Mouse (Mus musculus): Measurements from ENCODE around the gene C2cd4c. TPM values are rescaled to one million over a fixed set of nuclear protein-coding genes. Genes with fewer than 3 reads are reported as not detected.

The C2cd4c gene
- polyA plus RNA-seq, 1 experiment from 2014 or later: 0.46 TPM

- no peaks in the 10 kb centered on the region for H3K4me1 ChIP-seq (ENCODE audit: control insufficient read depth, insufficient read depth, low read length)
- DNase-seq (ENCODE audit: low spot score) (no peak), ATAC-seq (no peak)
- no peak overlapping the region for H3K9ac ChIP-seq (ENCODE audit: low read length)
- H3K27ac ChIP-seq (ENCODE audit: low read depth, low read length): no peak overlapping the region
- H3K27me3 ChIP-seq (replicated peaks; ENCODE audit: control insufficient read depth, insufficient read depth, low read length): no peaks in the 10 kb centered on the region
- 83% methylated on average over 7 of the region's 7 CpGs for WGBS
- no peaks in the 10 kb centered on the region for H3K9me3 ChIP-seq (replicated peaks; ENCODE audit: control insufficient read depth, low read length)
- no peak overlapping the region for H3K4me3 ChIP-seq (ENCODE audit: low read depth, low read length)
- H3K4me2 ChIP-seq (ENCODE audit: low read length): no peak overlapping the region
- no peaks in the 10 kb centered on the region for H3K36me3 ChIP-seq (ENCODE audit: control insufficient read depth, insufficient read depth, low read length)
These were observed 34.9 kb downstream of the C2cd4c start for GRCm38 (mm10) chr10:79578891-79579290.

- Histone ChIP-seq H3K27me3 (replicated peaks; ENCODE audit: control insufficient read depth, insufficient read depth, low read length) (no peaks in the 10 kb centered on the region), H3K9ac (ENCODE audit: low read length) (no peak overlapping the region)
- WGBS: 38% methylated on average over 9 of the region's 9 CpGs
These were observed 35.5 kb downstream of the C2cd4c start for GRCm38 (mm10) chr10:79578276-79578675.

GRCm38 (mm10) chr10:79577376-79577775 lies 36.4 kb downstream of the C2cd4c start:
- H3K27ac ChIP-seq (ENCODE audit: low read depth, low read length): no peak overlapping the region
- no peak overlapping the region for H3K4me3 ChIP-seq (ENCODE audit: low read depth, low read length)
- ATAC-seq (no peak), DNase-seq (ENCODE audit: low spot score) (no peak)
- no peaks in the 10 kb centered on the region for H3K27me3 ChIP-seq (replicated peaks; ENCODE audit: control insufficient read depth, insufficient read depth, low read length)
- no peaks in the 10 kb centered on the region for H3K4me1 ChIP-seq (ENCODE audit: control insufficient read depth, insufficient read depth, low read length)
- no peaks in the 10 kb centered on the region for H3K9me3 ChIP-seq (replicated peaks; ENCODE audit: control insufficient read depth, low read length)
- WGBS: 74% methylated on average over 4 of the region's 4 CpGs
- no peaks in the 10 kb centered on the region for H3K36me3 ChIP-seq (ENCODE audit: control insufficient read depth, insufficient read depth, low read length)
- H3K9ac ChIP-seq (ENCODE audit: low read length): no peak overlapping the region
- no peak overlapping the region for H3K4me2 ChIP-seq (ENCODE audit: low read length)

More at GRCm38 (mm10) chr10:79578276-79578675, 35.5 kb downstream of the C2cd4c start:
- Histone ChIP-seq H3K4me1 (ENCODE audit: control insufficient read depth, insufficient read depth, low read length) (no peaks in the 10 kb centered on the region), H3K9me3 (replicated peaks; ENCODE audit: control insufficient read depth, low read length) (no peaks in the 10 kb centered on the region), H3K4me3 (ENCODE audit: low read depth, low read length) (no peak overlapping the region), H3K27ac (ENCODE audit: low read depth, low read length) (no peak overlapping the region), H3K4me2 (ENCODE audit: low read length) (no peak overlapping the region), H3K36me3 (ENCODE audit: control insufficient read depth, insufficient read depth, low read length) (no peaks in the 10 kb centered on the region)
- no peak for DNase-seq (ENCODE audit: low spot score)
- ATAC-seq: no peak

- H3K4me2 ChIP-seq (ENCODE audit: low read length): no peak overlapping the region
- ATAC-seq (no peak), DNase-seq (ENCODE audit: low spot score) (no peak)
- H3K4me1 ChIP-seq (ENCODE audit: control insufficient read depth, insufficient read depth, low read length): no peaks in the 10 kb centered on the region
- no peak overlapping the region for H3K4me3 ChIP-seq (ENCODE audit: low read depth, low read length)
- H3K9me3 ChIP-seq (replicated peaks; ENCODE audit: control insufficient read depth, low read length): no peaks in the 10 kb centered on the region
- no peaks in the 10 kb centered on the region for H3K27me3 ChIP-seq (replicated peaks; ENCODE audit: control insufficient read depth, insufficient read depth, low read length)
- 80% methylated on average over 6 of the region's 6 CpGs for WGBS
- no peak overlapping the region for H3K9ac ChIP-seq (ENCODE audit: low read length)
- H3K27ac ChIP-seq (ENCODE audit: low read depth, low read length): no peak overlapping the region
- H3K36me3 ChIP-seq (ENCODE audit: control insufficient read depth, insufficient read depth, low read length): no peaks in the 10 kb centered on the region
These were observed 38.1 kb downstream of the C2cd4c start for GRCm38 (mm10) chr10:79575754-79576153.

GRCm38 (mm10) chr10:79574796-79575195 lies 39.0 kb downstream of the C2cd4c start:
- Histone ChIP-seq H3K27ac (ENCODE audit: low read depth, low read length) (no peak overlapping the region), H3K27me3 (replicated peaks; ENCODE audit: control insufficient read depth, insufficient read depth, low read length) (no peaks in the 10 kb centered on the region), H3K4me1 (ENCODE audit: control insufficient read depth, insufficient read depth, low read length) (no peaks in the 10 kb centered on the region), H3K36me3 (ENCODE audit: control insufficient read depth, insufficient read depth, low read length) (no peaks in the 10 kb centered on the region), H3K4me3 (ENCODE audit: low read depth, low read length) (no peak overlapping the region), H3K9ac (ENCODE audit: low read length) (no peak overlapping the region), H3K9me3 (replicated peaks; ENCODE audit: control insufficient read depth, low read length) (no peaks in the 10 kb centered on the region), H3K4me2 (ENCODE audit: low read length) (no peak overlapping the region)
- ATAC-seq: no peak
- DNase-seq (ENCODE audit: low spot score): no peak
- WGBS: 93% methylated on average over 6 of the region's 6 CpGs

GRCm38 (mm10) chr10:79574350-79574749 lies 39.5 kb downstream of the C2cd4c start:
- WGBS: 85% methylated on average over 8 of the region's 8 CpGs
- Histone ChIP-seq H3K4me2 (ENCODE audit: low read length) (no peak overlapping the region), H3K9me3 (replicated peaks; ENCODE audit: control insufficient read depth, low read length) (no peaks in the 10 kb centered on the region), H3K9ac (ENCODE audit: low read length) (no peak overlapping the region), H3K36me3 (ENCODE audit: control insufficient read depth, insufficient read depth, low read length) (no peaks in the 10 kb centered on the region), H3K4me1 (ENCODE audit: control insufficient read depth, insufficient read depth, low read length) (no peaks in the 10 kb centered on the region), H3K27me3 (replicated peaks; ENCODE audit: control insufficient read depth, insufficient read depth, low read length) (no peaks in the 10 kb centered on the region), H3K27ac (ENCODE audit: low read depth, low read length) (no peak overlapping the region), H3K4me3 (ENCODE audit: low read depth, low read length) (no peak overlapping the region)
- DNase-seq (ENCODE audit: low spot score): no peak
- ATAC-seq: no peak

- Histone ChIP-seq H3K4me1 (ENCODE audit: control insufficient read depth, insufficient read depth, low read length) (no peaks in the 10 kb centered on the region), H3K9me3 (replicated peaks; ENCODE audit: control insufficient read depth, low read length) (no peaks in the 10 kb centered on the region), H3K4me2 (ENCODE audit: low read length) (no peak overlapping the region), H3K27me3 (replicated peaks; ENCODE audit: control insufficient read depth, insufficient read depth, low read length) (no peaks in the 10 kb centered on the region), H3K4me3 (ENCODE audit: low read depth, low read length) (no peak overlapping the region), H3K27ac (ENCODE audit: low read depth, low read length) (no peak overlapping the region), H3K36me3 (ENCODE audit: control insufficient read depth, insufficient read depth, low read length) (no peaks in the 10 kb centered on the region), H3K9ac (ENCODE audit: low read length) (no peak overlapping the region)
- WGBS: 86% methylated on average over 6 of the region's 6 CpGs
- ATAC-seq (no peak), DNase-seq (ENCODE audit: low spot score) (no peak)
These were observed 40.2 kb downstream of the C2cd4c start for GRCm38 (mm10) chr10:79573611-79574010.

- Histone ChIP-seq H3K9ac (ENCODE audit: low read length) (no peak overlapping the region), H3K27me3 (replicated peaks; ENCODE audit: control insufficient read depth, insufficient read depth, low read length) (no peaks in the 10 kb centered on the region), H3K9me3 (replicated peaks; ENCODE audit: control insufficient read depth, low read length) (no peaks in the 10 kb centered on the region), H3K4me1 (ENCODE audit: control insufficient read depth, insufficient read depth, low read length) (no peaks in the 10 kb centered on the region), H3K4me3 (ENCODE audit: low read depth, low read length) (no peak overlapping the region), H3K36me3 (ENCODE audit: control insufficient read depth, insufficient read depth, low read length) (no peaks in the 10 kb centered on the region), H3K4me2 (ENCODE audit: low read length) (no peak overlapping the region), H3K27ac (ENCODE audit: low read depth, low read length) (no peak overlapping the region)
- WGBS: 99% methylated on average over 2 of the region's 2 CpGs
- DNase-seq (ENCODE audit: low spot score) (no peak), ATAC-seq (no peak)
These were observed 42.5 kb downstream of the C2cd4c start for GRCm38 (mm10) chr10:79571314-79571713.

GRCm38 (mm10) chr10:79569921-79570320 lies 43.9 kb downstream of the C2cd4c start:
- H3K4me3 ChIP-seq (ENCODE audit: low read depth, low read length): no peak overlapping the region
- no peaks in the 10 kb centered on the region for H3K9me3 ChIP-seq (replicated peaks; ENCODE audit: control insufficient read depth, low read length)
- no peaks in the 10 kb centered on the region for H3K4me1 ChIP-seq (ENCODE audit: control insufficient read depth, insufficient read depth, low read length)
- no peak for ATAC-seq
- no peaks in the 10 kb centered on the region for H3K36me3 ChIP-seq (ENCODE audit: control insufficient read depth, insufficient read depth, low read length)
- DNase-seq (ENCODE audit: low spot score): no peak
- H3K9ac ChIP-seq (ENCODE audit: low read length): no peak overlapping the region
- H3K27ac ChIP-seq (ENCODE audit: low read depth, low read length): no peak overlapping the region
- WGBS: 89% methylated on average over 5 of the region's 5 CpGs
- H3K27me3 ChIP-seq (replicated peaks; ENCODE audit: control insufficient read depth, insufficient read depth, low read length): no peaks in the 10 kb centered on the region
- no peak overlapping the region for H3K4me2 ChIP-seq (ENCODE audit: low read length)
